Mouse (Mus musculus): ENCODE measurements around the gene Psors1c2.
"Not testable (repeated sequence)": the region's sequence is repeated elsewhere in the genome, so short reads cannot be mapped to it uniquely, and the experiment has no call there.

Gene Psors1c2

GRCm38 (mm10) chr17:35532901-35533300 lies at the start of gene Psors1c2:
Gene Psors1c2 (plus strand): TSS chr17:35533201.
- no peak for DNase-seq (ENCODE audit: extremely low read depth, insufficient read length, low spot score)

- DNase-seq (ENCODE audit: extremely low read depth, insufficient read length, low spot score) = no peak
Observed at GRCm38 (mm10) chr17:35484066-35484465, 48.9 kb upstream of the Psors1c2 start.

GRCm38 (mm10) chr17:35485702-35486101 lies 47.3 kb upstream of the Psors1c2 start:
- no peak for DNase-seq (ENCODE audit: extremely low read depth, insufficient read length, low spot score)

- DNase-seq (ENCODE audit: extremely low read depth, insufficient read length, low spot score) = no peak
Observed at GRCm38 (mm10) chr17:35486726-35487125, 46.3 kb upstream of the Psors1c2 start.

GRCm38 (mm10) chr17:35488041-35488440 lies 45.0 kb upstream of the Psors1c2 start:
- no peak for DNase-seq (ENCODE audit: extremely low read depth, insufficient read length, low spot score)

GRCm38 (mm10) chr17:35490320-35490719 lies 42.7 kb upstream of the Psors1c2 start:
- DNase-seq (ENCODE audit: extremely low read depth, insufficient read length, low spot score) = no peak

- no peak for DNase-seq (ENCODE audit: extremely low read depth, insufficient read length, low spot score)
Observed at GRCm38 (mm10) chr17:35497124-35497523, 35.9 kb upstream of the Psors1c2 start.

- DNase-seq (ENCODE audit: extremely low read depth, insufficient read length, low spot score) = no peak
Observed at GRCm38 (mm10) chr17:35502226-35502625, 30.8 kb upstream of the Psors1c2 start.

- no peak for DNase-seq (ENCODE audit: extremely low read depth, insufficient read length, low spot score)
Observed at GRCm38 (mm10) chr17:35502762-35503161, 30.2 kb upstream of the Psors1c2 start.

- no peak for DNase-seq (ENCODE audit: extremely low read depth, insufficient read length, low spot score)
Observed at GRCm38 (mm10) chr17:35503849-35504248, 29.2 kb upstream of the Psors1c2 start.

- DNase-seq (ENCODE audit: extremely low read depth, insufficient read length, low spot score) = no peak
Observed at GRCm38 (mm10) chr17:35504628-35505481, 28.1 kb upstream of the Psors1c2 start.

GRCm38 (mm10) chr17:35505776-35506175 lies 27.2 kb upstream of the Psors1c2 start, which contains the start of gene Pou5f1:
Gene Pou5f1 (plus strand): TSS chr17:35506018.
- DNase-seq (ENCODE audit: extremely low read depth, insufficient read length, low spot score) = no peak

GRCm38 (mm10) chr17:35506881-35507280 lies 26.1 kb upstream of the Psors1c2 start:
- DNase-seq (ENCODE audit: extremely low read depth, insufficient read length, low spot score) = no peak

GRCm38 (mm10) chr17:35507556-35508260 lies 25.3 kb upstream of the Psors1c2 start:
- DNase-seq (ENCODE audit: extremely low read depth, insufficient read length, low spot score) = no peak

- DNase-seq (ENCODE audit: extremely low read depth, insufficient read length, low spot score) = not testable (repeated sequence)
Observed at GRCm38 (mm10) chr17:35508279-35508678, 24.7 kb upstream of the Psors1c2 start.

- DNase-seq (ENCODE audit: extremely low read depth, insufficient read length, low spot score) = no peak
Observed at GRCm38 (mm10) chr17:35509284-35509683, 23.7 kb upstream of the Psors1c2 start.

- no peak for DNase-seq (ENCODE audit: extremely low read depth, insufficient read length, low spot score)
Observed at GRCm38 (mm10) chr17:35512916-35513626, 19.9 kb upstream of the Psors1c2 start.

GRCm38 (mm10) chr17:35513886-35514285 lies 19.1 kb upstream of the Psors1c2 start:
- DNase-seq (ENCODE audit: extremely low read depth, insufficient read length, low spot score) = no peak

GRCm38 (mm10) chr17:35514756-35515155 lies 18.2 kb upstream of the Psors1c2 start:
- no peak for DNase-seq (ENCODE audit: extremely low read depth, insufficient read length, low spot score)

GRCm38 (mm10) chr17:35515911-35516640 lies 16.9 kb upstream of the Psors1c2 start:
- no peak for DNase-seq (ENCODE audit: extremely low read depth, insufficient read length, low spot score)

Data from 3134 (cell line).